Mouse (Mus musculus): ENCODE results near the gene Ropn1l. TPM values are rescaled to one million over a fixed set of nuclear protein-coding genes. Genes with fewer than 3 reads are reported as not detected.

The Ropn1l gene
- polyA plus RNA-seq (2012; rRNA removed; ENCODE audit: low replicate concordance) = 2.5 and 6.3 TPM in 2 replicates

GRCm38 (mm10) chr15:31453098-31453916, at the start of gene Ropn1l:
Gene Ropn1l (minus strand): TSS chr15:31453737.

Other genes starting within 250 kb of the Ropn1l start
- 65.8 and 139 TPM in 2 replicates for gene Dap, start 229.4 kb downstream of the Ropn1l start, polyA plus RNA-seq (2012; rRNA removed; ENCODE audit: low replicate concordance)
- 0.76 and 3.2 TPM in 2 replicates for gene Ankrd33b, start 86.0 kb downstream of the Ropn1l start, polyA plus RNA-seq (2012; rRNA removed; ENCODE audit: low replicate concordance)
- gene March6, start 77.3 kb upstream of the Ropn1l start, polyA plus RNA-seq (2012; rRNA removed; ENCODE audit: low replicate concordance) = 21.1 and 23.6 TPM in 2 replicates
- 69.5 and 268 TPM in 2 replicates for gene Cmbl, start 111.7 kb upstream of the Ropn1l start, polyA plus RNA-seq (2012; rRNA removed; ENCODE audit: low replicate concordance)
- 96.5 and 173 TPM in 2 replicates for gene Cct5, start 148.1 kb upstream of the Ropn1l start, polyA plus RNA-seq (2012; rRNA removed; ENCODE audit: low replicate concordance)
- gene Fam173b, start 148.1 kb upstream of the Ropn1l start, polyA plus RNA-seq (2012; rRNA removed; ENCODE audit: low replicate concordance) = 9.7 and 18.7 TPM in 2 replicates